Mouse (Mus musculus) T-helper 17 cell (primary cell): Measurements from ENCODE around the gene Evi5l.

Experiments used
- in situ Hi-C, 2 experiments: fragments of 300-600 bp; cut with MboI, MseI; formaldehyde crosslinking; loops; 1 replicate in 1 of 2; 2 replicates in 1 of 2; pipeline ENCODE4 v1.15.1; 2025; ENCODE audit warnings: high pct_unique_total_duplicates in 2 of 2

Evi5l gene

DNA sequence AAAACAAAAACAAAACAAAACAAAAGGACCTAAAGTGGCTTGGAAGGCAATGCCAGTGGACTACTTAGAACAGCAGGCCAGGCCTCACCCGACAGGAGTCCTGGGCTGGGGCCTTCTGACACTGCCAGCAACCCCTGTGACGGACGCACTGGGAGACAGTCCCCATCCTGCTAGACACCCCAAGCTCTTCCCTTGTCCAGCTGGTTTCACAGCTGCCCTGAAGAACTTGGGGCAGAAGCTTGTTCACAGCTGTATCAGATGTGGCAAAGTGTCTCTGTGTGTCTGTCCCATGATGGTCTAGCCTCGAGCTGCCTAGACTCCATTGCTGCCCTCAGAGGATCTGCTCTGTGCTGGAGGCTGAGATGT lies 93.4 kb downstream of the Evi5l start:
- in situ Hi-C loops: loop anchor here (5.0 to 10.0 kb wide), 4 partner anchors 63 to 415 kb away; no protein-coding TSS in a partner anchor
